Mouse (Mus musculus): ENCODE data around the gene Ksr2.

Gene Ksr2

DNA sequence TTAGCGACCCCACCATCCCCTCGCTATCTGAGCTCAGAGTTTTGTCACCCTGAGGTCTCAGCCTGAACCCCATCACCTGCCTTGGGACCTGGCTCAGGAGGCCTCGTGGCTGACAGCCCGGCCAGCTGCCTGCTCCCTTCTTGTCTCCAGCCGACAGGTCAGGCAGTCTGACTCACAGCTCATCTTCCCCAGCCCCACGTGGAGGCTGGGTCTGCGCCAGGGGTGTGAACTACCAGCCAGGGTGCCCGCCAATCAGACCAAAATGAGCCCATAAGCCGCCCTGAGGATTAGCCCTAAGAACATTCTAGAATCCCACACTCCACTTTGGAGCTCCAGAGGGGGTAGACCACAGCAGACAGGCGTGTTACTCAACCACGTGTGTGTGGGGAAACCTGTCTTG is 365.4 kb downstream of the Ksr2 start:
- DNase-seq (ENCODE audit: low read depth, low spot score) = no peak

DNA sequence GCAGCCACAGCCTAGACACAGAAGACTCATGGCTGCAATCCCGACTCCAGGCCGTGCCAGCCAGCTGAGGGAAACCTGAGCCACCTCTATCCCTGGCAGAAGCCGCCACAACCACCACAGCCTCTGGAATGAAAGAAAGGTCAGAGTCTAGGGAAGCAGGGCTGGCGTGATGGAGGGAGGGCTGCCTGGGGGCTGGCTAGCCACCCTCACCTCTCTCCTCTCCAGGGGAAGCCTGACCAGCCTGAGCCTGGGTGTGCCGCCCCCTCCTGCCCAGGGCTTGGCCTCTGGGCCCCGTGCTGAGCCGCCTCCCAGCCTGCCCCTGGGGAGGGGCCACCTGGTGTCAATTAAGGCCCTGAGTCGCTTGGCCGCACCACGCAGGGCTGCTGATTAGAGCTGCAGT is 366.9 kb downstream of the Ksr2 start, which contains the start of gene Nos1:
Nos1 (plus strand) TSS at position 352 of the 400 bp plus-strand sequence.
- no peak for DNase-seq (ENCODE audit: low read depth, low spot score)

DNA sequence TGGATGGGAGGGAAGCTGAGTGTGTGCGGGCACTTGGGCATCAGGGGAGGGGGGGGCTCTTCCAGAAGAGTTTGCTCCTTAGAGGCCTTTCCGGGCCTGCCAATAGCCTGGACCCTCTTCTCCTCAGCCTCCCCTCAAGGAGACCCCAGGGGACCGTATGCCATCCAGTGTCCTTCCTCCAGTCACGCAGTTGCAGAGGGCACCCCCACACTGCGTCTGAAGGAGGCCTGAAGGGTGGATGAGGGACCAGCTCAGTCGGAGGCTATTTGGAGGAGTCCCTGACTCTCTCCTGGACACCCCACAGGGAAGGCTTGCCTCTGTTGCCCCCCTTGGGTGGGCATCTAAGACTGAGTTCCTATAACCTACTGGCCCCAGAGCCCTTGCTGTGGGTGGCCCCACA is 367.4 kb downstream of the Ksr2 start:
- DNase-seq (ENCODE audit: low read depth, low spot score) = no peak

DNA sequence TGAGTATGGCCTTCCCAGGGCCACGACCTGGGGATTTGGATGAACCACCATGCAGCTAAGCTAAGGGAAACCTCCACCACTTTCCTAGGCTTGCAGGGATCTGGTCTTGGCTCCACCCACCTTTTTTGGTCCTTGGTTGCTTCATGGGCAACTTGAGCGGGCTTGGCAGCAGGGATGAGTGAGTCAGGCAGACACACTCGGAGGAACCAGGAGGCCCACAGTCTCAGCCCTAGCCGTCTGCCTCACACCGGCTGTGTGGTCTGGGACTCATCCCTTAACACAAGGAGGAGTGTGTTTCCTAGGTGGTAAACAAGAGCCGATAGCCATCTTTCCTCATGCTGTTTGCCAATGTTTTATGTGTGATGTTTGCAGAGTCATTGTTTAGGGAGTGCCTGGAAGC is 376.3 kb downstream of the Ksr2 start:
- no peak for DNase-seq (ENCODE audit: low read depth, low spot score)

DNA sequence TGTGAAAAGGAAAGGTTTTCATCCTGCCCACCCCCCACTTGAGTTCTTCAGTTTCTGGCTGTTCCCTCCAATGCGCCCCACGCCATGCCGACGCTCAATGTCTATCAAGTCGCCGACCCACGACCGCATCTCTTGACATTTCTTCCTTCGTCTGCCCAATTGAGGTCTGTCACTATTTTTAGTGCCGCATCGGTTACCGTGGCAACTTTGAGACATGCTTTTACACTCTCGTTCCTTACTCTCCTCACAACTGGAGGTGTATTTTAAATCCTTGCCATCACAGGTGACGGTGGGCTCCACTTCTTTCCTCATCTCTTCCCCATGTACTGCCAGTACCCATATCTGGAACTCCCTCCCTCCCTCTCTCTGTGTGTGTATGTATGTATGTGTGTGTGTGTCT is 378.1 kb downstream of the Ksr2 start:
- no peak for DNase-seq (ENCODE audit: low read depth, low spot score)

DNA sequence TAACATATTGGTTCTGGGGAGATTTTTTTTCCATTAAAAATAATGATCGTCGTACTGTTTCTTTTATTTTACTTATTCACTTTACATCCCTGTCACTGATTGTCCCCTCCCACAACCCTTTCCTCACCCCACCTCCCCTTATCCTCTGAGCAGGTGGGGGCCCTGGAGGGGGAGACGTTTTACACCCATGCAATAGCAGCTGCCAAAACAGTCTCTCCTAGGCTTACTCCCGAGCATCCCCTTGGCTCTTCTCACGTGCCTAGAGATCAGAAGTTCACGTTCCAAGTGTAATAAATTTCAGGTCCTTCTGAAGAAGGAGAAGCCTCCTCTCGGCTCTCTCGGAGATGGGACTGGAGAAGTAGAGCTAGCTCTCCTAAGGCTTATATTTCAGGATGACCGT is 387.0 kb downstream of the Ksr2 start:
- no peak for DNase-seq (ENCODE audit: low read depth, low spot score)

DNA sequence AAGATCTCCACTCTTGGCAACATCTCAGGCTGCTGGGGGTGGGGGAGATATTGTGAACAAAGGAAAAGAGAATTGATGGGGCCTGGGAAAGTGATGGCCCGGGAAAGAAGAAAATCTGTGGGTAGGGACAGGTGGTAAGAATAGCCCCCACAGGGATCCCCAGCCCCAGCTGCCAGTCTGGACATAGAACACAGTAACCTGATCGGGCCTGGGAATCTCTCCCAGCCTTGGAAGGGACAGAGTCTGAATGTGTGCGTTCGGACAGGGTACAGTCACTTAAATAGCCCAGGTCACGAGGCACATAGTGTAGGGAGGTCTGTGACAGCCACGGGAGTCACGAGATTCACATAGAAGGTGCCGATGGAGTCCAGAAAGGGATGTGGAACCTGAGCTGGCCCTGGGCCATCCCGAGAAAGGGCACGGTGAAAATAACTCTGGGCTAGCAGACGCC is 388.3 kb downstream of the Ksr2 start:
- DNase-seq (ENCODE audit: low read depth, low spot score) = no peak

DNA sequence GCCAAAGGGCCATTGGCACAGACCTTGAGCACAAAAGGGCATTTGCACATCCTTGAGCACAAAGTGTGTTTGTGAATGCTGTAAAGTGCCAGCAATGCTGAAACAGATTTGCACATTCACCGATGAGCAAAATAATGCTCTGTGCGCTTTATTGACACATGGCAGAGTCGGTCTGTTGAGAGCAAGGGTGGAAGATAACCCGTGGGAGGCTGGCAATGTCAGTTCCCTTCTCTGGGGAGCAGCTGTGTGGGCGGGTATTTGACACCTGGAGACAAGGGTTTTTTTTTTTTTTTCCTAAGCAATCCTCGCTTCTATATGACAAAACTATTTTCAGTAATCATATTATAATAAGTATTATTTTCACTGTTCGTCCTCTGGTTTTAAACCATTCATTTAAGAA is 389.8 kb downstream of the Ksr2 start:
- no peak for DNase-seq (ENCODE audit: low read depth, low spot score)

DNA sequence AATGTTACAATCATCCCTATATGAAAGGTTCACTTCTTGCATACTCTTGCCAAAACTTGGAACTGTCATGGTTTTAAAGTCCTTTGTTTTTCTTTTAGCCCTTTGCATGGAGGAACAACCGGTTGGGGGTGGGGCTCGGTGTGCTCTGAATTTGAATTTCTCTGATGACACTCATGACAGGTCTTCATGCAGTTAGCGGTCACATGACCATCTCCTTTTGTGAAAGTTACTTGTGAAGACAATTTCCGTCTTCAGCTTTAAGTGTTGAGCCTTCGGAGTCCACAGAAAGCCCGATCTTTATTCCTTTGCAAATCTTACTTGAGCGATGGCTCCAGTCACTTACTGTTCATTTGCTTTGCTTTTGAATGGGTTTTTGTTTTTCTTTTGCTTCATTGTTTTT is 397.1 kb downstream of the Ksr2 start:
- no peak for DNase-seq (ENCODE audit: low read depth, low spot score)

DNA sequence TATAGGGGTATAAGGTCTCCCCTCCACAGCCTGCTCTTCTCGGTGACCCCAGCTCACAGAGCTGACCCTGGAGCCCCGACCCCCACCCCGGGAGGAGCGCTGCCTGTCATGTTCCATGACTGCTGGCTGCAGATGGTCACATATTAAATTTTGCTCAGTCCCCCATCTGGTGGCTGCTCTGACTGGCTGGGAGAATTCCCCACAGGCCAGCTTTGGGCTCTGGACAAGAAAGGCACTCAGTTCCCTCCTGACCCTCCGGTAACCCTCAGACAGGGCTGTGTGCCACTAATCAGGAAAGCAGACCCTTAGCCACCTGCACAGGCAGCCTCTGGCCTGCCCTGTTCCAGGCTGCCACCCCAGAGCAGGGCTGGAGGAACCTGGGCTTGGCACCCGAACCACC is 405.0 kb downstream of the Ksr2 start:
- DNase-seq (ENCODE audit: low read depth, low spot score) = no peak

DNA sequence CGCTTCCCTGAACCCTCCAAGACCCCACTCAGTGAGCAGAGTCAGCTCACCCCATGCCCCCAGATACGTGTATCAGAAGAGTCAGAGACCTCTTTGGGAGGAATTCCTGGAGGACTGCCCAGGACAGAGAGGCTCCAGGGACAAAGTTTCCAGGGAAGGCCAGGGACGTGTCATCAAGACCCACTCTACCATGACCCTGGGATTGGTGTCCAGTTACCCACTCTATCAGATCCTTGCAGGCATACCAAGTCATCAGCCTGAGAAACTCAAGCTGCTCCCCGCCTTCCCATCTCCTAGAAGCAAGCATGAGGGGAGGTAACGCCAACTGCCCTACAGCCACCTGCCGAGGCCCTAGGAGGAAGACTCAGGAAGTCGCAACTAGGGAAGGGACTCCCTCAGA is 406.6 kb downstream of the Ksr2 start:
- no peak for DNase-seq (ENCODE audit: low read depth, low spot score)

DNA sequence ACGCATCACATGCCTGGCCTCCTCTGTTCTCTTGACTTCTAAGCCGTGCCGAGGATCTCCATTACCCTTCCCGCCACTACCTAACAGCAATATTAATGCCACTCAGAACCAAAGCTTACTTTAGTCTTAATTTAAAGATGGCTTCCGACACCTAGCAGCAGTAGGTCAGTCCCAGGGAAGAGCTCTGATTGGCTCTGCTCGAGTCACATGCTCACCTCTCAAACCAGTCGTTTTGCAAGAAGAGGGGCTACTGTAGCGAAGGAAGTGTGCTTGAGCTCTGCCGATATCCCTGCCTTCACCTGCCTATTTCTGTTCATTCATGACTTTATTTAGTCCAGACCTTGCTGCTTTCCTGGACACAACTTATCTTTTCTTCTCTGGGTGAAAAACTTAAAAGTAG is 410.0 kb downstream of the Ksr2 start:
- DNase-seq (ENCODE audit: low read depth, low spot score) = peak; percentile 78

DNA sequence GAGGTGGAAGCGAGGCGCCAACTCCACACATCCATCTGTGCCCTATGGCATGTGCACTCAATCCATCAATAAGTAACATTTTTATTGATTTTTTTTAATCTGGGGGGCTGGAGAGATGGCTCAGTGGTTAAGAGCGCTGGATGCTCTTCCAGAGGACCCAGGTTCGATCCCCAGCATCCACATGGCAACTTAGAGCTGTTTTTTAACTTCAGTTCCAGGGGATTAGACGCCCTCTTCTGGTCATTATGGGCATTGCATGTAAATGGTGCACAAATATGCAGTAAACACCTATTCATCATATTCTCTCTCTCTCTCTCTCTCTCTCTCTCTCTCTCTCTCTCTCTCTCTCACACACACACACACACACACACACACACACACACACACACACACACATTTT is 410.7 kb downstream of the Ksr2 start:
- DNase-seq (ENCODE audit: low read depth, low spot score) = peak; percentile 50
